Mouse (Mus musculus) heart, adult 2 months (tissue): ENCODE data around the gene Snx27.

Experiments used
- CTCF ChIP-seq: fragments of 200-600 bp; IDR thresholded peaks from 2 replicates; pipeline ENCODE4 v1.8.1; 2022; ENCODE audit warnings: antibody characterized with exemption, mild to moderate bottlenecking, moderate library complexity
- EP300 ChIP-seq: fragments of 200-500 bp; IDR thresholded peaks from 2 replicates; pipeline ENCODE4 v1.6.1; 2011; ENCODE audit warnings: low read depth, low read length, control low read depth; ENCODE audit not compliant: insufficient read depth
- POLR2A ChIP-seq: fragments of 200-500 bp; IDR thresholded peaks from 2 replicates; pipeline ENCODE4 v1.6.1; 2011; ENCODE audit warnings: mild to moderate bottlenecking, low read depth, low read length, control low read depth; ENCODE audit not compliant: insufficient read depth

- TF ChIP-seq CTCF (no peak), POLR2A (no peak), EP300 (no peak)
Measured at GRCm38 (mm10) chr3:94591066-94591465, 8.6 kb upstream of the Snx27 start.
